Mouse (Mus musculus) thymus, postnatal 25 days (tissue): ENCODE measurements around the gene Tnnc2.

Experiments used
- DNase-seq: peaks from one replicate; pipeline ENCODE4 v3.0.0; 2022

Gene Tnnc2

GRCm38 (mm10) chr2:164794293-164794692, 14.5 kb upstream of the Tnnc2 start:
- DNase-seq = peak; percentile 66

GRCm38 (mm10) chr2:164793772-164794171, 14.0 kb upstream of the Tnnc2 start:
- no peak for DNase-seq

GRCm38 (mm10) chr2:164793236-164793635, 13.5 kb upstream of the Tnnc2 start:
- DNase-seq = peak; percentile 66

- DNase-seq = no peak
Measured at GRCm38 (mm10) chr2:164792400-164793190, 12.8 kb upstream of the Tnnc2 start.

GRCm38 (mm10) chr2:164791841-164792261, 12.1 kb upstream of the Tnnc2 start:
- DNase-seq = no peak

- no peak for DNase-seq
Measured at GRCm38 (mm10) chr2:164790451-164790850, 10.7 kb upstream of the Tnnc2 start.

- DNase-seq = no peak
Measured at GRCm38 (mm10) chr2:164788411-164788810, 8.6 kb upstream of the Tnnc2 start.

GRCm38 (mm10) chr2:164787779-164788178, 8.0 kb upstream of the Tnnc2 start:
- no peak for DNase-seq

- no peak for DNase-seq
Measured at GRCm38 (mm10) chr2:164787032-164787431, 7.3 kb upstream of the Tnnc2 start.

GRCm38 (mm10) chr2:164786388-164786885, 6.7 kb upstream of the Tnnc2 start:
- DNase-seq = no peak

- DNase-seq = peak; percentile 69
Measured at GRCm38 (mm10) chr2:164785481-164786387, 6.0 kb upstream of the Tnnc2 start, which contains the start of gene Snx21. Gene Snx21 (plus strand): TSS chr2:164785823.

GRCm38 (mm10) chr2:164784869-164785420, 5.2 kb upstream of the Tnnc2 start:
- no peak for DNase-seq

- DNase-seq = no peak
Measured at GRCm38 (mm10) chr2:164783926-164784581, 4.3 kb upstream of the Tnnc2 start.

GRCm38 (mm10) chr2:164781876-164782275, 2.1 kb upstream of the Tnnc2 start:
- DNase-seq = no peak

- no peak for DNase-seq
Measured at GRCm38 (mm10) chr2:164778809-164779208, 958 bp downstream of the Tnnc2 start.

- no peak for DNase-seq
Measured at GRCm38 (mm10) chr2:164778015-164778287, 1.8 kb downstream of the Tnnc2 start.

- no peak for DNase-seq
Measured at GRCm38 (mm10) chr2:164777246-164778014, 2.3 kb downstream of the Tnnc2 start.

- DNase-seq = no peak
Measured at GRCm38 (mm10) chr2:164776801-164777200, 3.0 kb downstream of the Tnnc2 start.

- DNase-seq = no peak
Measured at GRCm38 (mm10) chr2:164776130-164776529, 3.6 kb downstream of the Tnnc2 start.

GRCm38 (mm10) chr2:164773989-164774364, 5.8 kb downstream of the Tnnc2 start:
- DNase-seq = no peak

- no peak for DNase-seq
Measured at GRCm38 (mm10) chr2:164773229-164773988, 6.4 kb downstream of the Tnnc2 start.
